ENCODE assay signal across 17 mouse cellular contexts in the genomic region with DNA sequence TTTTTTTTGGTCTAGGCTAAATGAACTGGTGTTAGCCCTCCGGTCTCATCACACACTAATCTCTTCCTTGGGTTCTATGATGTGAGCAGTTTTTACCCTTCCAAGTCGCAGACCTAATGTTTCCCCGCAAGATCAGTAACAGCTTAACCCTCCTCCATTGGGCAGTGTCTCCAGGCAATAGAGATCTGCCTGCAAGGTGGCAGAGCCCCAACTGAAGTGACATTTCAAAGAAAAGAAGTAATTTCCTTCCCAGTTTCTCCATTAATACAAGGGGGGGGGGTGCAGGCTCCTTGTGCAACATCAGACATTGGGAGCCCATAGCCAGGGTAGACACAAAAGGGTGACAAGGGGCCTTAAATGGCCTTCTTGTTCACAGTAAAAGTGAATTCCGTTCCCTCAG.
DNase-seq lines count a peak whose midpoint lies in the region; ATAC-seq and TF ChIP-seq lines count a peak whose summit lies in the region.
"Had no signal": no experiment of that assay in that cellular context is flagged by ENCODE, and none has a peak within 500 bp of the region (broad histone marks: within the 10 kb centered on the region; RNA-seq: fewer than 3 reads in every experiment).

No protein-coding gene starts in this region.

- ATAC-seq in forebrain, embryonic 12.5 days (ENCODE audit: low FRiP score), result no peak
- no peak for ATAC-seq in forebrain, postnatal 0 days
- no peak for ATAC-seq in midbrain, embryonic 11.5 days (ENCODE audit: low FRiP score)
- no peak for ATAC-seq in midbrain, embryonic 15.5 days (replicated peaks)
- no peak for ATAC-seq in cerebellum, adult (ENCODE audit: insufficient number of reproducible peaks, low FRiP score, low TSS enrichment)
- ATAC-seq: intestine, embryonic 16.5 days had no signal

- peaks cover 90% of the 10 kb centered on the region for H3K27me3 ChIP-seq in forebrain, embryonic 12.5 days
- peaks cover 6% of the 10 kb centered on the region; the same call in 1 of the 2 replicates for H3K27me3 ChIP-seq in forebrain, postnatal 0 days (ENCODE audit: insufficient read depth, low read length)
- H3K27me3 ChIP-seq in midbrain, embryonic 11.5 days (ENCODE audit: control insufficient read depth, insufficient read depth, low read length), result peaks cover 95% of the 10 kb centered on the region
- peaks cover 83% of the 10 kb centered on the region for H3K27me3 ChIP-seq in midbrain, embryonic 15.5 days (replicated peaks)
- H3K27me3 ChIP-seq: embryonic facial prominence, embryonic 12.5 days had no signal

- H3K4me1 ChIP-seq in forebrain, embryonic 12.5 days, result peaks cover 38% of the 10 kb centered on the region
- H3K4me1 ChIP-seq in forebrain, postnatal 0 days (ENCODE audit: insufficient read depth), result 0 out of 2 replicates have a peak, but pooled peaks cover 11% of the 10 kb centered on the region
- peaks cover 15% of the 10 kb centered on the region for H3K4me1 ChIP-seq in midbrain, embryonic 11.5 days (ENCODE audit: control insufficient read depth, insufficient read depth, low read length)
- peaks cover 16% of the 10 kb centered on the region for H3K4me1 ChIP-seq in midbrain, embryonic 15.5 days

- WGBS in forebrain, embryonic 12.5 days, result 11% methylated on average over 4 of the region's 4 CpGs
- 22% methylated on average over 4 of the region's 4 CpGs for WGBS in forebrain, postnatal 0 days
- 9% methylated on average over 4 of the region's 4 CpGs for WGBS in midbrain, embryonic 11.5 days
- 11% methylated on average over 4 of the region's 4 CpGs for WGBS in midbrain, embryonic 15.5 days

- DNase-seq in forebrain, postnatal 0 days, result no peak
- peak; percentile 88 for DNase-seq in midbrain, embryonic 11.5 days (ENCODE audit: low spot score, missing footprints)
- peak; percentile 14 for DNase-seq in retina, postnatal 1 day
- no peak for DNase-seq in retina, embryonic 14.5 days (ENCODE audit: low spot score)
- DNase-seq: adrenal gland, adult 2 months; adrenal gland, postnatal 25 days; cerebellum, adult 11 months; cerebellum, adult 8-10 months; gastrocnemius, postnatal 36 days; heart, adult 18-20 months had no signal

- no peaks in the 10 kb centered on the region for H3K36me3 ChIP-seq in forebrain, embryonic 12.5 days (replicated peaks)
- H3K36me3 ChIP-seq in forebrain, postnatal 0 days (ENCODE audit: insufficient read depth), result no peaks in the 10 kb centered on the region
- H3K36me3 ChIP-seq in midbrain, embryonic 11.5 days (ENCODE audit: control insufficient read depth, insufficient read depth, low read length), result no peaks in the 10 kb centered on the region
- no peaks in the 10 kb centered on the region for H3K36me3 ChIP-seq in midbrain, embryonic 15.5 days (replicated peaks)
- H3K36me3 ChIP-seq: embryonic facial prominence, embryonic 12.5 days; heart, embryonic 10.5 days; hindbrain, embryonic 15.5 days had no signal

- H3K9me3 ChIP-seq in forebrain, embryonic 12.5 days, result no peaks in the 10 kb centered on the region
- H3K9me3 ChIP-seq in forebrain, postnatal 0 days (ENCODE audit: low read length), result no peaks in the 10 kb centered on the region
- H3K9me3 ChIP-seq in midbrain, embryonic 11.5 days (ENCODE audit: control insufficient read depth, low read length), result no peaks in the 10 kb centered on the region
- no peaks in the 10 kb centered on the region for H3K9me3 ChIP-seq in midbrain, embryonic 15.5 days
- H3K9me3 ChIP-seq: embryonic facial prominence, embryonic 12.5 days; heart, embryonic 10.5 days; hindbrain, embryonic 15.5 days had no signal

- H3K4me2 ChIP-seq in forebrain, embryonic 12.5 days, result no peak overlapping the region
- H3K4me2 ChIP-seq in forebrain, postnatal 0 days (ENCODE audit: low read depth), result no peak overlapping the region
- H3K4me2 ChIP-seq in midbrain, embryonic 11.5 days, result no peak overlapping the region
- H3K4me2 ChIP-seq in midbrain, embryonic 15.5 days, result no peak overlapping the region
- H3K4me2 ChIP-seq: embryonic facial prominence, embryonic 12.5 days; hindbrain, embryonic 15.5 days had no signal

- TF ChIP-seq CTCF in forebrain, postnatal 0 days (IDR thresholded peaks at IDR 0.05; ENCODE audit: low read depth), result no peak

- no peak overlapping the region for H3K4me3 ChIP-seq in forebrain, embryonic 12.5 days (replicated peaks)
- H3K4me3 ChIP-seq in forebrain, postnatal 0 days (ENCODE audit: low read depth, low read length), result no peak overlapping the region
- H3K4me3 ChIP-seq in midbrain, embryonic 11.5 days (ENCODE audit: low read depth, low read length), result no peak overlapping the region
- no peak overlapping the region for H3K4me3 ChIP-seq in midbrain, embryonic 15.5 days
- H3K4me3 ChIP-seq: embryonic facial prominence, embryonic 12.5 days; heart, embryonic 10.5 days; hindbrain, embryonic 15.5 days had no signal

- H3K9ac ChIP-seq in forebrain, embryonic 12.5 days, result no peak overlapping the region
- no peak overlapping the region for H3K9ac ChIP-seq in forebrain, postnatal 0 days
- no peak overlapping the region for H3K9ac ChIP-seq in midbrain, embryonic 11.5 days (ENCODE audit: low read length)
- no peak overlapping the region for H3K9ac ChIP-seq in midbrain, embryonic 15.5 days
- H3K9ac ChIP-seq: embryonic facial prominence, embryonic 12.5 days; hindbrain, embryonic 15.5 days had no signal

- H3K27ac ChIP-seq in forebrain, embryonic 12.5 days, result 0 out of 2 replicates have a peak overlapping the region, but pooled peaks have one; percentile 25
- no peak overlapping the region for H3K27ac ChIP-seq in forebrain, postnatal 0 days (ENCODE audit: low read depth, low read length)
- no peak overlapping the region for H3K27ac ChIP-seq in midbrain, embryonic 11.5 days (ENCODE audit: low read depth, low read length)
- no peak overlapping the region for H3K27ac ChIP-seq in midbrain, embryonic 15.5 days
- H3K27ac ChIP-seq: heart, embryonic 10.5 days; hindbrain, embryonic 15.5 days had no signal

Comparison
In these comparisons a context has a peak if more than half of its experiments do, and no peak if none do; other contexts are left out.
1. DNase-seq: peak in midbrain, embryonic 11.5 days (single experiment) and retina, postnatal 1 day (single experiment); none in forebrain, postnatal 0 days (single experiment) and retina, embryonic 14.5 days (single experiment).